Mouse (Mus musculus): ENCODE results near the gene Gm17428.
"Not testable (repeated sequence)": the region's sequence is repeated elsewhere in the genome, so short reads cannot be mapped to it uniquely, and the experiment has no call there.

The Gm17428 gene

GRCm38 (mm10) chr14:54953664-54954206, 23.0 kb upstream of the Gm17428 start:
- DNase-seq = no peak

DNA sequence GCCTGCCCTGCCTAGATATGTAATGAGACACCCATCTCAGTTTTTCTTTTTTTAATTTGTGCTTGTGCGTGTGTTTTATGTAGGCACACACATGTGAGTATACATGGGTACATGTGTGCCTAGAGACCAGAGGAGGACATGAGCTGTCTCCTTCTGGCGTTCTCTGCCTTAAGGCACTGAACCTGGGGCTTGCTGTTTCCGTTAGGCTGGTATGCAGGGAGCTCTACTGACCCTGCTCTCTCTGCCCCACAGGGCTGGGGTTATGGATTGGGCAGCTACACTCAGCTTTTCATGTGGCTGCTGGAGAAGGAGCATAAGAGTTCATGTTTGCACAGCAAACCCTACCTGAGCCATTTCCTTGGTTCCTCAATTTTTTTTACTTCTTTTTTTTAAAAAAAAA, 22.3 kb upstream of the Gm17428 start:
- DNase-seq = no peak

- DNase-seq = no peak
Observed at GRCm38 (mm10) chr14:54955481-54955880, 21.3 kb upstream of the Gm17428 start.

- no peak for DNase-seq
Observed at GRCm38 (mm10) chr14:54956533-54956932, 20.2 kb upstream of the Gm17428 start.

GRCm38 (mm10) chr14:54958503-54958902, 18.2 kb upstream of the Gm17428 start:
- DNase-seq = no peak

DNA sequence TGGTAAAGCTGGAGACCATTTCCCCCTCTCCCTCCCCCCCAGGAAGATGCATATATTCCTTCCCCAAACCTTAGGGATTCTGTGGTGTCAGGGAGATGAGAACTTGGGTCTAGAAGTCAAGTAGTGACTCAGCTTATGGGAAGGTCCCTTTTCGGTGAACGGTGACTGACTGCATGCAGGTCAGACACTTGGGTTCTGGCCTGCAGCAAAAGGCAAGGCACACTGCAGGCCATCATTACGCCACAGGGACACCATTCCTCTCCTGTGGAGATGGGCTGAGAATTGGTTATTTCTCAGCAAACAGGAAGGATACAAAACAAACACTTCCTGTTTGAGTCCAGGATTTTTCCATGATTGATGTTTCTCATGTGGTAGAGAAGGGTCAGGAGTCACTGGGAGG, 17.5 kb upstream of the Gm17428 start:
- no peak for DNase-seq

DNA sequence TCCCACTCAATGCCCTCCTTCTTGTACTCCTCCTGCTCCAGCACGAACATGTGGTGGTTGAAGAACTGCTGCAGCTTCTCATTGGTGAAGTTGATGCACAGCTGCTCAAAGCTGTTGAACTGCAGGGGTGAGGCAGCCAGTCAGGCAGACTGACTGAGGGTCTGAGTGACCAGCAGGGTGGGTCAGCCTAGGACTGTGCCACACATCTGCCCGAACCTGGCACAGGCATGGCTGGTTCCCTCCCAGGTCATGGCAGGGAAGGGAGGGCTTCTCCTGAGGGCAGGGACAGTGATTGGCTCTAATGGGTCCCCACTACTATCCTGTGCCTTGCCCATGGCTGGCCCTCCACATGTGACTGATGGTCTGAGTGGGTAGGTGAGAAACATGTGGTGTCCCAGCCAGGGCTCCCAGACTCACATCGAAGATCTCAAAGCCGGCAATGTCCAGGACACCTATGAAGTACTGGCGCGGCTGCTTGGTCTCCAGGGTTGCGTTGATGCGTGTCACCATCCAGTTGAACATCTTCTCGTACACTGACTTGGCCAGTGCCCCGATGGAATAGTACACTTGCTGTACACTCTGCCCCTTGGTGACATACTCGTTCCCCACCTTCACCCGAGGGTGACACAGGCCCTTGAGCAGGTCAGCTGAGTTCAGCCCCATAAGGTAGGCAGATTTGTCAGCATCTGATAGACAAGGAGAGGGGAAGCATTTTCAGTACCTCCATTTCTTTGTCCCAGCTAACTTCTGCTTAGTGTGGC, 16.7 kb upstream of the Gm17428 start:
- not testable (repeated sequence) for DNase-seq

DNA sequence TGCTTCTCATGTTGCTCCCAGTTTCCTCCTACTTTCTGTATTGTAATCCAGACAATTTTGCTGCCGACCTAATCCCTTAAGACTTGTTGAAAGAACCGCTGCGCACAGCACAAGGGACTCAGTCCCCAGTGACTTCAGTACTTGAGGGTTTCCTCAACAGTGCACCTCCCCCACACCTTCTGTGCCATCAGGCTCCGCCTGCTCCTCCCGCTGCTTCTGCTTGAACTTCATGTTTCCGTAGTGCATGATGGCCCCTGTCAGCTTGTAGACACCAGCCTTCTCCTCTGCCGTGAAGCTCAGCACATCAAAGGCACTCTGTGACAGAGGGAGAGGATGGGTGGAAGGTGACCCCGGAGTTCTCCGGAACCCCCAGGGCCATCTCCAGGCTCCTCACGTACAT, 16.0 kb upstream of the Gm17428 start:
- no peak for DNase-seq

DNA sequence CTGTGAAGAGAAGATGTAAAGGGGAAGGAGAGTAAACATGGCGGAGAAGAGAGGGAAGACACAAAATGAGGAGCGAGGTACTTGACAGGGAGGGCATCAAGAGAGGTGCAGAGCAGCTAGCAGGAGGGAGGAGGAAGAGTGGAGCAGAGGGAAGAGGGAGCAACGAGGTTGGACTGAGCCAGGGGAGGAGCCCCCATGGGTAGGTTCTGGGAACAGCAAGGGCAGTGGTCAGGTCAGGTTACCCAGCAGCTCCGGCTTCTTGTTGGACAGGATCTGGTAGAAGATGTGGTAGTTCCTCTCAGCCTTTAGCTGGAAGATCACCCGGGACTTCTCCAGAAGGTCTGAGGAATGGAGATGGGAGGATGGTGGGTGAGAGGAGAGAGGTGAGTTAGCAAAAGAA, 15.2 kb upstream of the Gm17428 start:
- no peak for DNase-seq

GRCm38 (mm10) chr14:54962714-54963113, 14.0 kb upstream of the Gm17428 start:
- no peak for DNase-seq

DNA sequence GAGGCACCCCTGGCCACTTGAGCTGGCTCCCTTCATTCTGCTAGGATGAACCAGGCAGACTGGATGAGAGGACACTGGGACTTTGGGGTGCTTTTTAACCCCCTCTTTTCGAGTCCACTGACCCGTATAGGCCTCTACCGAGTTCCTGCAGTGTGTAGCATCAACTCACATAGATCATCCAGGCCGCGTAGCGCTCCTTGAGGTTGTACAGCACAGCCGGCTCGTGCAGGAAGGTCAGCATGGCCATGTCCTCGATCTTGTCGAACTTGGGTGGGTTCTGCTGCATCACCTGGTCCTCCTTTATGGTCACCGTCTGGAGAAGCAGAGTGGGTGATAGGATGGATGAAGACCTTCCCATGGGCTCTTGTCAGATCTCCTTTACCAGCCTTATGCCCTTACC, 13.0 kb upstream of the Gm17428 start:
- DNase-seq = no peak

DNA sequence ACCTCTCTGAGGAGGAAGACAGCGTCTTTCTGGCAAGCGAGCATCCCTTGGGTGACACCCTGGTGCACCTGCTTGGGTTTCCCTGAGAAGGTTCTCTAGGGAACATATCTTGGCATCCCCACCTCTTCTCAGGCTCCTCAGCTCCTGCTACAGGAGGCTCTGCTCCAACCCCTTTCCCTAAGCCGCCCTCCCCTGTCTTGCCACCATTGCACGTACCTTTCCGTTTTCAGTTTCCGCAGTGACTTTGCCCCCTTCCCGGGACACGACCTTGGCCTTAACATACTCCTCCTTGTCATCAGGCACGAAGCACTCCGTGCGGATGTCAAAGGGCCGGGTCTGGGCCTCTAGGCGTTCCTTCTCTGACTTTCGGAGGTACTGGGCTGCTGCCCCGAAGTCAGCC, 11.7 kb upstream of the Gm17428 start:
- DNase-seq = no peak

DNA sequence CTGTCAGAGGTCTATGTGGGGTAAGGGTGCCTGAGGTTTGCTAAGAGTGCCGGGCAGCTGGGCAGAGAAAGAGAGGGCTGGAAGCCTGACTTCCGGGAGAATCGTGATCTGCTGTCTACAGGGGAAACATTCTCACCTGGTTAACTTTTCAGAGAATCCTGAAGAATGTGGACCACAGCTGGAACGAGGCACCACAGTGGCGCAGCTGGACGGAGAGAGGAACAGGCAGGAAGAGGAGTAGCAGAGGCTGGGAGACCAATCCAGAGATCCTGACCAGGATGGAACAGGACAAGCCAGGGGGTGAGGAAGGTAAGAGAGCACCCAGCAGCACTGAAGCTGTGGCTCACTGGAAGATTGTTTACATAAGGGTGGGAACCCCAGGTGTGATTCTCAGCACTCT, 11.1 kb upstream of the Gm17428 start:
- no peak for DNase-seq

DNA sequence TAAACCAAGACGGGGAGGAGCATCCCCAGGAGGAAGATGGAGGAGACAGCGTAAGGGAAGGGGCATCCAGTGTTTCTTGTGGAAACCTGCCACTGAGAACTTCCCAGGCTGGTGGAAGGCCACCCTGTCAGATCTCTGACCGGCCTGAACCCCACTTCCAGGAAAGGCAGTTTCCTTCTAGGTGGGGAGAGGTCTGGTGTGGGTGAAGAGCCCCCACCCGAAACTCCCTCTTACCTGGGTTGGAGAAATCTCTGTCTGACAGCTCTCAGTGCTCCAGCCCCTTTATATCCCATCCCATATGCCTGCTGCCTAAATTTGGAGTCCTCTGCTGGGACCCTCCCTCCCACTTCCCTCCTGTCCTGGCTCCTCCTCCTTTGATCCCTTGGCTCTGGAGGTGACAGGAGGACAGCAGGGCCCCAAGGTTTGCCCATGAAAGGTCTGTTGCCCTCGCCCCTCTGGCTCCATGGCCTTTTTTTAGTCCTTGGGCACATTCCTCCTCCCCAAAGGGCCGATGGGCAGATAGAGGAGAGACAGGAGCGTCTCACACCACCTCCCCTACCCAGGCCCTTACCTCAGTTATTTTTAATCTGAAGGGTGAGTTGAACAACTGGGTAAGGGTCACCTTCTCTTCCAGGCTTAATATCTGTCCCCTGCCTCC, 10.3 kb upstream of the Gm17428 start, which contains the start of gene Myh6:
Gene Myh6 (minus strand): TSS at position 608 of the 658 bp plus-strand sequence.
- no peak for DNase-seq

DNA sequence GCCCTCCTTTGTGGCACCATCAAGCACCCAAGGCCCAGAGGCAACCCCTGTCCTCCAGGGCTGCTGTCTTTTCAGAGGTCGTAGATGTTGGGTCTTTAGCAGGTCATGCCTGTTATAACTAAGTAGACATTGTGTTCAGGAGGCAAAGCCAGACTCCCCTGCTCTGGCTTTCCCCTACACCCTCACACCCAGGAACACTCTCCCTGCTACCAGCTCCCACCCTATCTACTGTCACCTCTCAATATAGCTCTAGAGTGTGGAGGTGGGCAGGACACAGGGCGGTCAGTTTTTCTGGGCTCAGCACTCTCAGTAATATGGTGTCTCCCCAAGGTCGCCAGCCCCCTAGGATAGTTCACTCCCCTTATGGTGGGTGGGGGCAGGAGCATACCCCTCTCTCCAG, 8.9 kb upstream of the Gm17428 start:
- no peak for DNase-seq

- no peak for DNase-seq
Observed at GRCm38 (mm10) chr14:54968344-54968743, 8.4 kb upstream of the Gm17428 start.

DNA sequence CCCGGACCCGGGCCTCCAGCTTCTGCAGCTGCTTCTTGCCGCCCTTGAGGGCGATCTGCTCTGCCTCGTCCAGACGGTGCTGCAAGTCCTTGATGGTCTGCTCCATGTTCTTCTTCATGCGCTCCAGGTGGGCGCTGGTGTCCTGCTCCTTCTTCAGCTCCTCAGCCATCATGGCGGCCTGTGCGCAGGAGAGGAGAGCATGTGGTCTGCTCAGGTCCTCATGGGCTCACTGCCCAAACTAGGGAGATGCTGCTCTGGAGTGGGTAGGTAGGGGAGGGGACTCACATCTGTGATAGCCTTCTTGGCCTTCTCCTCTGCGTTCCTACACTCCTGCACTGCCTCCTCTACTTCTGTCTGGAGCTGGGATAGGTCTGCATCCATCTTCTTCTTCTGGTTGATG, 3.9 kb upstream of the Gm17428 start:
- DNase-seq = not testable (repeated sequence)

GRCm38 (mm10) chr14:54974068-54974791, 2.5 kb upstream of the Gm17428 start:
- DNase-seq = no peak

DNA sequence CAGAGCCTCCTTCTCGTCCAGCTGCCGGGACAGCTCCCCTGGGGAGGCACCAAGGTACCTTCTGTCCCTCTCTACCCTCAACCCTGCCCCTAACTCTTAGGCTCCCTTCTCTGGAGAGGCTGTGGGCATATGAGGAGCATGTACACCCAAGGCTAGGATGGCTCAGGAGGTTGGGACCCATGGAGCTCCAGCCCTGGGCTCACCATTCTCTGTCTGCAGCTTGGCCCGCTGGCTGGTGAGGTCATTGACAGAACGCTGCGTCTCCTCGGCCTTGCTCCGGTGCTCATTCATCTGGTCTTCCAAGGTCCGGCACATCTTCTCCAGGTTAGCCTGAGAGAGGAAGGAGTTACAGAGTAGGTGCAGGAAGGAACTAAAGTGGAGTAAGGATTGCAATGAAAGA, 1.9 kb downstream of the Gm17428 start:
- no peak for DNase-seq

DNA sequence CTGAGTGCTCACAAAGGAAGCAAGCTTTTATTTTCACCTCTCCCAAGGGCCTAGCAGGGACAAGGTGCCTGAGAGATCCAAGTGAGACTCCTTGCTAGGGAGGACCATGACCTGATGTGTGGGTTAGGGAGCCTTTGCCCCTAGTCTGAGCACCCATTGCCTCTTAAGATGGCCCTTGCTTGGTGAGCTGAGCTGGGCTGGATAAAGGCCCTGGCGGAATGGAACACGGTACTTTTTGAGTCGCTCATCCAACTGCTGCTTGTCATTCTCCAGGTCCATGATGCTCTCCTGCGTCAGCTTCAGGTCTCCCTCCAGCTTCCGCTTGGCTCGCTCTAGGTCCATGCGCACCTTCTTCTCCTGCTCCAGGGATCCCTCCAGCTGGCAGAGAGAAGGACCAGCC, 5.2 kb downstream of the Gm17428 start:
- no peak for DNase-seq

GRCm38 (mm10) chr14:54988350-54988874, 11.7 kb downstream of the Gm17428 start:
- not testable (repeated sequence) for DNase-seq

GRCm38 (mm10) chr14:54988882-54989281, 12.1 kb downstream of the Gm17428 start:
- no peak for DNase-seq

- DNase-seq = no peak
Observed at GRCm38 (mm10) chr14:54989886-54990441, 13.2 kb downstream of the Gm17428 start.
